Mouse (Mus musculus): ENCODE measurements around the gene Mgst3.

Mgst3 gene

GRCm38 (mm10) chr1:167387796-167388195, 5.8 kb downstream of the Mgst3 start:
- CTCF ChIA-PET: no interaction called here

GRCm38 (mm10) chr1:167387310-167387709, 6.3 kb downstream of the Mgst3 start:
- CTCF ChIA-PET: no interaction called here

GRCm38 (mm10) chr1:167386466-167386865, 7.2 kb downstream of the Mgst3 start:
- CTCF ChIA-PET: no interaction called here

- CTCF ChIA-PET: no interaction called here
These were observed 8.0 kb downstream of the Mgst3 start for GRCm38 (mm10) chr1:167385636-167386035.

GRCm38 (mm10) chr1:167385211-167385610, 8.4 kb downstream of the Mgst3 start:
- CTCF ChIA-PET: no interaction called here

DNA sequence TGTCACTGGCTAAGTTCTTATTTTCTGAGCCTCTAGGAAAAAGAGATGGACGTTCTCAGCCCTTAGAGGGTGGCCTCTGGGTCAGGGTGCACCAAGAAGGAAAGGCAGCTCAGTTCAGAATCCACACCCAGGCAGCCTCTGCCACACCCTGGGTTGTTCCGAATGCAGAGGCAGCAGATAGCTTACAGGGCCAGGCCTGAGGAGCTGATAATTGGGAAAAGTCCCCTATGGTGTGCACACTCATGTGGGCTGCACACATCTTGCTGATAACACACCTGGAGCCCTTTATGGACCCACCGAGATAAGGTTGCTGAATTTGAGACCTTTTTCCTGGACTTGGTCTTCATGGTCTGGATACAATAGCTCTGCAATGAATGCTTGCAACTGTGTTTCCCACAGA, 9.5 kb downstream of the Mgst3 start:
- CTCF ChIA-PET: no interaction called here

DNA sequence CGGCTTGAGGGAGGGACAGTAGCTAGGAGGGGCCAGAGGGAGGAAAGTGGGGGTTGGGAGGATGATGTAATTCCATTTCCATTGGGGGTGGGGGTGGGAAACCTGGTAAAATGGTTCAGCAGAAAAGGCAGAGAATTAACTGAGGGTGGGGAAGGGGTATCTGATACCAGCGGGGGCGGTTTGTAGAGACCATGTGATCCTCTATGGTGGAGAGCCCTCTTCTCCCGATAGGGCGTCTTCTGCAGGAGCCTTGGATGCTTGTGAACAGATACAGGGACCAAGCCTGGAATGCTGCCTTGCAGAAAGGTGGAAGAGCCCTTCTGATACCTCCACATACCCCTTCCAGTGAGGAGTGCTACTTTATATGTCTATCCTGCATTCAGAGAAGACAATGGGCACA, 10.5 kb downstream of the Mgst3 start:
- CTCF ChIA-PET: interaction anchor here (0.6 kb wide), 1 partner anchor 163 kb away, joined by 3 read pairs; no protein-coding TSS in a partner anchor

- CTCF ChIA-PET: interaction anchor here (0.6 kb wide), 1 partner anchor 162 kb away, joined by 3 read pairs; no protein-coding TSS in a partner anchor
These were observed 10.9 kb downstream of the Mgst3 start for GRCm38 (mm10) chr1:167382763-167383162.

DNA sequence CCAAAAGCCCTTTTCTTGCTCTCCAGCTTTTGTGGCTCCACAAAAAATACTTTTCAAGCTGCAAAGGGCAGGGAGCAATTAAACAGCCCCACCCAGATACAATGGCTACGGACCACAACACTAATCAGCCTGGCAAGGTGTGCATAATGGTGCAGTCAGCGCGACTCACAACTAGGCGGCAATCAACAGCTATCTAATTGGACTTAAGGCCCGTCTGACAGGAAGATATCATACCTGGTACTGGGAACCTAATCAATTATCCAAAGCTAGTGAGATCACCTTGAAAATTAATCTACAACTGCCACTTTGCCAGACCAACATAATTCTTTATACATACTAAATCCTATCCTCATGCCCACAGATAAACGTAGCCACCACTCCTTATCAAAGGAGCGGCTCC, 11.3 kb downstream of the Mgst3 start:
- CTCF ChIA-PET: interaction anchor here (0.6 to 0.9 kb wide), 2 partner anchors 9 to 162 kb away, joined by 3 read pairs; no protein-coding TSS in a partner anchor

GRCm38 (mm10) chr1:167381050-167382015, 12.3 kb downstream of the Mgst3 start:
- CTCF ChIA-PET: interaction anchor here (0.9 kb wide), 1 partner anchor 10 kb away, joined by 3 read pairs; no protein-coding TSS in a partner anchor

DNA sequence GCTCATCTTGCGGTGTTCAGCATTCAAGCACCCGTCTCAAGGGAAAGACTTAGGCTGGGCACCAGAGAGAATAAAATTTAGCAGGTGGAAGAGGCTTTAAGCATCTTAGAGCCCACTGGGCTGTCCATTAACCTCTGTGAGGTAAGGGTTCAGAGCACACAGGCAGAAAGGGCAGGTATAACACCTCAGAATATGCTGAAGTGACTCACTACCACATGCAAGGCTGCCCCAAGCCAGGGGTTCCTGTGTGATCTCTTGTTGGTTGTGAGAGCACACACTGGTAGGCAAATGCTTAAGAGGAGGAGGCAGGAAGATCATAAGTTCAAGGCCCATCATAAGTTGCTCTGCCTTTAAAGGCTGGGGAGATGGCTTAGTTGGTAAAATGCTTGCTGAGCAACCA, 13.4 kb downstream of the Mgst3 start:
- CTCF ChIA-PET: no interaction called here

GRCm38 (mm10) chr1:167379751-167380150, 13.9 kb downstream of the Mgst3 start:
- CTCF ChIA-PET: no interaction called here

GRCm38 (mm10) chr1:167378019-167378418, 15.6 kb downstream of the Mgst3 start:
- CTCF ChIA-PET: no interaction called here

DNA sequence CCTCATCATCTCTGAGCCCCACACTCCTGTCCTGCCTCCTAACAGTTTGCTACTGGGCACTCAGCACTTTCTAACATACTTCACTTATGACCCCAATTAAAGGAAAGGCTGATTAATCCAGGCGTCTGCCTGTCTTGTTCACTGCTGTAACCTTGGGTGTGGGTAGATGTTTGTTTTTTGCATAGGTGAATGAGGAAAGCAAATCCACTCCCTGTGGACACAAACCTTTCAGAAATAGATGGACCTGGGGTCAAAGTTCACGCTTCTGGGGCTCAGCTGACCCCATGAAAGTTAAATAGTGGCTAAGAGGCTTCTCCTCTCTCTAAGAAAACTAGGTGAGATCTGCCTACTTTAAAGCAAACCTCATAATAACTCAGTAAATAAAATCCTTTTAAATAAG, 18.7 kb downstream of the Mgst3 start:
- CTCF ChIA-PET: no interaction called here

GRCm38 (mm10) chr1:167374003-167374784, 19.4 kb downstream of the Mgst3 start:
- CTCF ChIA-PET: no interaction called here

DNA sequence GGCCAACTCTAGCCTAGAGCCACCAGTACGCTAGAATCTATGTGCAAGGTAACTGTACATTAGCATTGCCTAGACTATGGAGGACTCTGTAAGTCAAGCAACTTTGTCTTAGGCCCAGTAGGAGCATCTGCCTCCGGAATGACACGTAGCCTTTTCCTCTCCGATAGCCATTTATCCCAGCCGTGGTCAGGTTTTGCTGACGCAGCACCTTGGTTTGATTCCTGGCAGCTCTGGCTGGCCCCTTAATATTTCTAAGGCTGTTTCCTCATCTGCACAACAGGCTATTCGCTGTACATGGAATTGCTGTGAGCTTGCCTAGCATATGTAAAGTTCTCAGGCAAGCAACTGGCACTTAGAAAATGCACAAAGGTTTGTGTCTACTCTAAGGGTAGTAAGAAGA, 20.9 kb downstream of the Mgst3 start:
- CTCF ChIA-PET: no interaction called here

GRCm38 (mm10) chr1:167369905-167370304, 23.7 kb downstream of the Mgst3 start:
- CTCF ChIA-PET: interaction anchor here (0.8 to 1.0 kb wide), 2 partner anchors 28 to 148 kb away, joined by 3 read pairs; no protein-coding TSS in a partner anchor

DNA sequence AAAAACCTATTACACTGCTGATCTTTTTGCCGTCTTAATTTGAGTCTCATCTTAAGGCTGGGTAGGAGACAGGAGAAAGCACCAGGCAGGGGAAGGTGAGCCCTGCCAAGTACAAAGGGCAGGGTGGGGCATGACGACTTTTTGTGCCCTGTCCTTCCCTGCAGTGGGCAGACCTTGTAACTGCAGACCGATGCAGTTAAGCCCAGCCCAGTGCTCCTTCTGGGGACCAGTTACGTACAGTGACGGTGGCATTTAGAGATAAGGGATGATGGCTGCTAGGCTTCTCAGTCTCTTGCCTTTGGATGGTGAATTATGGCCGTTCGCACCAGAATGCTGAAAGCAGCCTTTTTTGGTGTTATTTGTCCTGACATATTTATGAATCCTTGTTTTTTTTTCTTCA, 25.1 kb downstream of the Mgst3 start:
- CTCF ChIA-PET: no interaction called here

DNA sequence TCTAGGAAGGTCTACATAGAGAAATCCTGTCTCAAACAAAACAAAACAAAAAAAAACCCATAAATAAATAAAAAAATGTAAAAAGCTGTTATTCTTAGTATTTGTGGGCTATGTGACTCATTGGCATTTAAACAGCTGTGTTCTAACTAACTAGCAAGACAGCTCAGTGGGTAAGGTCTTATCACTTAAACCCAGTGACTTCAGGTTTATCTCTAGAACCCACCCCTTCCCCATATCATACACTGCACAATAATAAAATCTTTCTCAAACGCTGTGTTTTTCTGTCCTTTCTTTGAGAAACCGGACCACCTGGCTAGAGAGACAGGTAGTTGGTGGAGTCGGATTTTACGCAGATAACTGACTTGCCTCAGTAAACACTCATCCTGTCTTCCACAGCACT, 25.6 kb downstream of the Mgst3 start:
- CTCF ChIA-PET: no interaction called here

DNA sequence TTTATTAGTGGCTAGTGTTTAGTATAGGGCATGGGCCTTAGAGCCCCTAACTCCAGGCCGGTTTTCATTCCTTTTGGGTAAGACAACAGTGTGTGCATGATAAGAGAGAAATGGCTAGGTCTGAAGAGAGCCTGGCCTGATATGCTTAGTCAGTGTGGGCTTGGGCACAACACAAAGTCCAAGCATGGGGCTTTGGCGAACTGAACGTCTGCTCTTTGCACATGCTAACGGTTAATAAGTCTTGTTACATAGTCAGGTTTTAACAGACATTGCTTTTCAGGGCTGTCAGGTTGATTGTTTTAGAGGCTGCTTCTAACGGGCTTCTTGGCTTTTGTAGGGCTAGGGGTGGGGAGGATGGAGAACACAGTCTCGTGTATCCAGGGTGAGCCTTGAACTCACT, 27.0 kb downstream of the Mgst3 start:
- CTCF ChIA-PET: no interaction called here

DNA sequence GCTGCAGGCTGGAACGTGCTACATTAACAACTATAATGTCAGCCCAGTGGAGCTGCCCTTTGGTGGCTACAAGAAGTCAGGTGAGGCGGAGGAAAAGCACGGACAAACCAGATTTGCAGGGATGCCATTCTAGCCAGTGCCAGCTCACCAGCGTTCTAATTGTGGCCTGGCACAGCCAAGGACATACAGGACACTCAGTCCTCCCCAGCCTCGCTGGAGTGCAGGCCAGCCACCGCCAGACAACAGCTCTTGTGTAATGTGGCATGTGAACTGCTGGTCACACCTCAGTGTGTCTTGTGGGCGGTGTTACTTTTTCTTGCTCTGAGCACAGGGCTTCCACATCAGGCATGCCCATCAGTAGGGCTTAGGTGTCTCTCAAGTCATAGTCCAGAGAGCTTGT, 27.8 kb downstream of the Mgst3 start:
- CTCF ChIA-PET: no interaction called here

DNA sequence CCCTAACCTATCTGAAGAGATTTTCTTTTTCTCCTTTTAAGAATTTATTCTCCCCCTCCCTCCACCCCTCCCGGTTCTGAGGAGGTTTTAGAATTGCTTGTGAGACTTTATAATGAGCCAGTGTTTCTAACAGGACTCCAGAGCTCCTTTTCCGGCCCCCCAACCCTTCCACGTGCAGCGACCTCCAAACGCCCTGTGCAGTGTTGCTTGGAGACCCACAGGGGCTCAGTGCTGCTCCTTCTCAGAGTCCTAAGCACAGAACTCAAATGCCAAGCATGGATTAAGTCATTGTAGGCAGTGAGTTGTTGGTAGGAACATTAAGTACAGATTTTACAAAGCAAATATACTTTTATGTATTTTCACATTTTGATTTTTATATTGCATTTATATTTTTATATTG, 30.3 kb downstream of the Mgst3 start:
- CTCF ChIA-PET: no interaction called here

DNA sequence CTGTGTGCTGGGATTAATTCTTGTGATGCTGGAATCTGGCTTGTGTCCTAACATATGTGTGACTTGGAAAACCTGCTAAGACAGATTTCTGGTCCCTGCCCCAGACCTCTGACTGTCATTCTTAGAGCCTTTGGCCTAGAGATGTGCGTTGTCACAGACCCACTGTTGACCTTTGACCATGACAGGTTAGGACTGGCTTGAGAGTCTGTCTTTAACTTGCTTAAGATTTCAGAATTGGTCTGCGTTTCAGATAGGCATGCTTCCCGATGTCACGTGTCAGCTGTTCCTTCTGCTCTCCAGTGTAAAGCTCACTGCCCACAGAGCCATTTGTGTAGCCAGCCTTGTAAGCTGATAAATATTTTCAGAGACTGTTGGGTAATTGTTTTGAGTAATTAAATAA, 30.8 kb downstream of the Mgst3 start:
- CTCF ChIA-PET: no interaction called here

Measured in spleen, embryonic (tissue).